Mouse (Mus musculus) bone marrow, adult 2 months (tissue): Measurements from ENCODE around the gene Gps2.

Experiments used
- CTCF ChIP-seq: fragments of 200-500 bp; IDR thresholded peaks from 2 replicates; pipeline ENCODE4 v1.5.1; 2011; ENCODE audit warnings: low read length, control low read depth; ENCODE audit not compliant: control insufficient read depth, insufficient read depth
- POLR2A ChIP-seq: fragments of 200-500 bp; IDR thresholded peaks from 2 replicates; pipeline ENCODE4 v1.6.1; 2011; ENCODE audit warnings: low read depth, mild to moderate bottlenecking, control low read depth, low read length, borderline replicate concordance; ENCODE audit not compliant: control insufficient read depth

GRCm38 (mm10) chr11:69884663-69885062, 29.0 kb upstream of the Gps2 start:
- TF ChIP-seq CTCF, result no peak
- TF ChIP-seq POLR2A, result no peak
